Mouse (Mus musculus) hindbrain, postnatal 0 days (tissue): Measurements from ENCODE around the gene Ppp1r16b. TPM values are rescaled to one million over a fixed set of nuclear protein-coding genes. Genes with fewer than 3 reads are reported as not detected.

Experiments used
- ATAC-seq: fragments of 200-750 bp; cut with Nextera tagmentation; 2 replicates; pipeline ENCODE4 v1.8.0; 2017; ENCODE audit warnings: mild to moderate bottlenecking, moderate TSS enrichment, moderate library complexity
- DNase-seq: peaks from one replicate; pipeline ENCODE4 v3.0.0-alpha.2; 2015; ENCODE audit warnings: low spot score
- H3K27ac ChIP-seq: fragments of 300-500 bp; sonication (generic); 2 replicates; pipeline ENCODE4 v1.5.1; 2014; ENCODE audit warnings: mild to moderate bottlenecking
- H3K27me3 ChIP-seq: fragments of 300-500 bp; sonication (generic); 2 replicates; pipeline ENCODE4 v1.6.1; 2014; ENCODE audit warnings: low read length, mixed read lengths; ENCODE audit not compliant: insufficient read depth
- H3K36me3 ChIP-seq: fragments of 300-500 bp; sonication (generic); 2 replicates; pipeline ENCODE4 v1.6.1; 2014; ENCODE audit warnings: low read length, mixed read lengths; ENCODE audit not compliant: insufficient read depth
- H3K4me1 ChIP-seq: fragments of 300-500 bp; sonication (generic); 2 replicates; pipeline ENCODE4 v1.6.1; 2014; ENCODE audit warnings: antibody characterized with exemption, low read length, mixed read lengths; ENCODE audit not compliant: insufficient read depth
- H3K4me2 ChIP-seq: fragments of 300-500 bp; sonication (generic); 2 replicates; pipeline ENCODE4 v1.6.1; 2014; ENCODE audit warnings: low read depth, mild to moderate bottlenecking, low read length, moderate library complexity, mixed read lengths
- H3K4me3 ChIP-seq: fragments of 300-500 bp; sonication (generic); 2 replicates; pipeline ENCODE4 v1.5.1; 2014; ENCODE audit warnings: low read length
- H3K9ac ChIP-seq: fragments of 300-500 bp; sonication (generic); replicated peaks from 2 replicates; pipeline ENCODE4 v1.6.1; 2014; ENCODE audit warnings: mild to moderate bottlenecking, low read length, moderate library complexity, mixed read lengths
- H3K9me3 ChIP-seq: fragments of 300-500 bp; sonication (generic); 2 replicates; pipeline ENCODE4 v1.6.1; 2016; ENCODE audit warnings: low read length, mixed read lengths
- CTCF ChIP-seq: IDR thresholded peaks from 2 replicates; pipeline ENCODE4 v1.5.1; 2016; ENCODE audit warnings: antibody characterized with exemption, control low read depth, low read depth
- WGBS: fragments of 180-500 bp; shearing (Covaris S2); extraction: QIAGEN DNeasy Blood & Tissue Kit; methylation state at CpG from one replicate; pipeline ENCODE4 v1.1.7; 2014; 5-methylcytosine and 5-hydroxymethylcytosine counted together
- polyA plus RNA-seq: library from polyadenylated mRNA; unstranded; fragments of >200 nt; fragmentation: Nextera tagmentation; extraction: Ambion mirVana; gene quantifications from 2 replicates; pipeline ENCODE4 v1.2.1, GENCODE M21; 2015
- total RNA-seq: library from RNA; depleted of rRNA; stranded (reverse); fragments of >200 nt; gene quantifications from 2 replicates; pipeline ENCODE4 v1.2.3, GENCODE M21; 2014

Ppp1r16b gene
- total and polyA plus RNA-seq, 2 experiments from 2014 or later, result 30.3 to 32.4 TPM

DNA sequence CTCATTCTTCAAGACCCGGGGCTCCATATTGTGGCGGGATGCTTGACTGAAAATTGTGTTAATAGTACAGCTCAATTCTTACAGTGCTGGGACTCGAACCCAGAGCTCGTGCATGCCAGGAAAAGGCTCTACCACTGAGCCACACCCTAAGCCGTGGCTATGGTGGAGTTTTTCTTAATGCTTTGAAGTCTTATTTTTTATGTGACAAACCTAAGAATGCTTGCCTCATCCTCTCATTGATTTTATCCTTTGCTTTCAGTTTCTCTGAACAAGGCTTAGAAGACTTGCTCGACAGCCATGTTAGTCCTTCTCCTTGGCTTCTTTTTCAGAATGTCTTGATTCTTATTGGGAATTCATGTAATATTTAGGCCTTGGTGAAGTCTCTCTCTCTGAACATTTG lies 40.3 kb downstream of the Ppp1r16b start:
- no peak overlapping the region for H3K9ac ChIP-seq
- no peak overlapping the region for H3K27ac ChIP-seq
- no peak for ATAC-seq
- 84% methylated on average over 6 of the region's 6 CpGs for WGBS
- DNase-seq, result no peak
- no peaks in the 10 kb centered on the region for H3K4me1 ChIP-seq
- no peak for TF ChIP-seq CTCF
- no peaks in the 10 kb centered on the region for H3K36me3 ChIP-seq
- H3K4me2 ChIP-seq, result no peak overlapping the region
- no peak overlapping the region for H3K4me3 ChIP-seq
- no peaks in the 10 kb centered on the region for H3K9me3 ChIP-seq
- H3K27me3 ChIP-seq, result no peaks in the 10 kb centered on the region

DNA sequence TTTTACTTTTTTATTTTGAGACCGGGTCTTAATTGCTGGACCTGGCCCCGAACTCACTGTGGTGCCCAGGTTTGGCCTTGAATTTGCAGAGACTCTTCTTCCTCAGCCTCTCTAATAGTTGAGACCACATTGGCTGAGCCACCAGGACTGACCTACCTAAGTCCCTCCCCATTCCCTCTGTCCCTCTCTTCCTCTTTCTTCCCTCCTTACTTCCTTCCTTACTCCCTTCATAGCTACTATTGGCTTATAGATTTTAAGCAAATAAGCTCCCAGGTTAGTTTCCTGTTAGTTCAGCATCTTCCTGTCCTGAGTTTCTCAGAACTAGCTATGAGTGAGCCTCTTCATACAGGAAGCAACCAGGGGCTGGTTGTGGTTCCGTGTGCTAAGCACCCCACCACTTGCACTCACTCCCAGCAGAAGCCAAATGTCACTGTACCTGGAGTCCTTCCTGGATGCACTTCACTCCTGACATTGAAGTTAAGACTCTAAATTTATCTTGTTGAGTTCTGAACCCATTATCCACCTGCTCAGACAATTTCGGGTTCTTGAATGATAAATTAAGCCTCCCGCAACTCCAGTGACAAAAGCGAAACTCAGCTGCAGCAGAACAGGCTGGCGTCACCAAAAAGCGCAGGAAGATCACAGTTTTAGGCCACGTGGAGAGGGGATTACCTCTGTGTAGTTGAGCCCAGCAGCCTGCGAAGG lies 41.7 kb downstream of the Ppp1r16b start:
- DNase-seq (no peak), ATAC-seq (no peak)
- Histone ChIP-seq H3K9ac (no peak overlapping the region), H3K4me1 (no peaks in the 10 kb centered on the region), H3K27me3 (no peaks in the 10 kb centered on the region), H3K27ac (no peak overlapping the region), H3K9me3 (no peaks in the 10 kb centered on the region), H3K4me2 (no peak overlapping the region), H3K4me3 (no peak overlapping the region), H3K36me3 (no peaks in the 10 kb centered on the region)
- TF ChIP-seq CTCF, result no peak
- 88% methylated on average over 10 of the region's 10 CpGs for WGBS

DNA sequence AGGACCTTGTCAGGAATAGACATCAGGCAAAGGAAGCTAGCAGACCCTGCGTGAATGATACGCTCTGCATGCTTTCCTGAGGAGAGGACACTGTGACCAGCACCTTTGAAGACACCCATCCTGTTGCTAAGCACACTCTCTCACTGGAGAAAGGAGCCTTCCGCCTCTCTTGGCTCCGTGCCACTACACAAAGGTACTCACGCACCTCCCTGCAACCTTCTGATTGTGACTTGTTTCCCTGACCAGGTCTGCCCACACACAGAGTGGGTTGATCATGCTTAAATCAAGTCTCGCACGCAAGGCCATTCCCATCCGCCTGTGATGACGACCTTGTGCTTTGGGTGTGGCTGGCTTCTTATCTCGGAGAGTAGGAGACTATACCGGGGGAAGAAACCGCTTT lies 42.9 kb downstream of the Ppp1r16b start:
- H3K9me3 ChIP-seq, result no peaks in the 10 kb centered on the region
- H3K4me1 ChIP-seq, result no peaks in the 10 kb centered on the region
- DNase-seq, result no peak
- no peak overlapping the region for H3K27ac ChIP-seq
- no peak overlapping the region for H3K4me2 ChIP-seq
- no peak for TF ChIP-seq CTCF
- no peak overlapping the region for H3K9ac ChIP-seq
- no peak overlapping the region for H3K4me3 ChIP-seq
- H3K27me3 ChIP-seq, result no peaks in the 10 kb centered on the region
- no peaks in the 10 kb centered on the region for H3K36me3 ChIP-seq
- 89% methylated on average over 12 of the region's 12 CpGs for WGBS
- no peak for ATAC-seq

- peak; percentile 68 for DNase-seq
- no peaks in the 10 kb centered on the region for H3K27me3 ChIP-seq
- WGBS, result 27% methylated on average over 12 of the region's 12 CpGs
- no peak overlapping the region for H3K4me2 ChIP-seq
- TF ChIP-seq CTCF, result no peak
- peak; percentile 48 for ATAC-seq
- no peaks in the 10 kb centered on the region for H3K4me1 ChIP-seq
- H3K4me3 ChIP-seq, result no peak overlapping the region
- H3K9me3 ChIP-seq, result no peaks in the 10 kb centered on the region
- no peak overlapping the region for H3K9ac ChIP-seq
- no peaks in the 10 kb centered on the region for H3K36me3 ChIP-seq
- H3K27ac ChIP-seq, result peak overlapping the region; percentile 51; the same call in 1 of the 2 replicates
Measured at GRCm38 (mm10) chr2:158711929-158712751, 46.9 kb downstream of the Ppp1r16b start.

- no peak overlapping the region for H3K27ac ChIP-seq
- no peaks in the 10 kb centered on the region for H3K27me3 ChIP-seq
- H3K9me3 ChIP-seq, result no peaks in the 10 kb centered on the region
- WGBS, result 88% methylated on average over 6 of the region's 6 CpGs
- H3K4me3 ChIP-seq, result no peak overlapping the region
- H3K4me2 ChIP-seq, result no peak overlapping the region
- no peaks in the 10 kb centered on the region for H3K4me1 ChIP-seq
- no peak overlapping the region for H3K9ac ChIP-seq
- TF ChIP-seq CTCF, result no peak
- no peak for DNase-seq
- H3K36me3 ChIP-seq, result no peaks in the 10 kb centered on the region
- no peak for ATAC-seq
Measured at GRCm38 (mm10) chr2:158714826-158715225, 49.6 kb downstream of the Ppp1r16b start.

DNA sequence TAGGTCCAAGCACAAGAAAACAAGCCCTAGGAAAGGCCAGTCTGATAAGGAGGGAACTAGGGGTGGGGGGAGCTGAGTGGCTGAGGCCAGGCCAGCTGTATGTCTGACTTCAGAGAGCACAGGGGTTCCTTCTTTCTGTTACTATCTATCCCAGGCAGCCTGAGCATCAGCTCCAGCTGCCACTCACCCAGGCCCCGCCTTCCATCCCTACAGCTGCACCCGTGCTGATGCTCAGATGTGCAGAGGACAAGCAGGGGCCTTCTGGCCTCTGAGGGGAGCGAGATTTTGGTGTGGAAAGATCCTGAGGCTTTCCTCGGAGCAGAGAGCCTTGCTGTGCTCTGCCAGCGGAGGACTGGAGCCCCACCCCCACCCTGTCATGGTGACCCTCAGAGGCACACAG lies 50.9 kb downstream of the Ppp1r16b start:
- Histone ChIP-seq H3K27me3 (no peaks in the 10 kb centered on the region), H3K4me3 (no peak overlapping the region), H3K4me2 (no peak overlapping the region), H3K36me3 (no peaks in the 10 kb centered on the region), H3K27ac (0 out of 2 replicates have a peak overlapping the region, but pooled peaks have one; percentile 3), H3K9me3 (no peaks in the 10 kb centered on the region), H3K4me1 (no peaks in the 10 kb centered on the region), H3K9ac (no peak overlapping the region)
- TF ChIP-seq CTCF, result no peak
- ATAC-seq, result no peak
- 34% methylated on average over 5 of the region's 5 CpGs for WGBS
- DNase-seq, result no peak
